Mouse (Mus musculus) stomach, adult 2 months (tissue): ENCODE data around the gene Sytl3. TPM values are rescaled to one million over a fixed set of nuclear protein-coding genes. Genes with fewer than 3 reads are reported as not detected.

Experiments used
- polyA plus RNA-seq: library from polyadenylated mRNA; depleted of rRNA; stranded (reverse); fragments of >200 nt; gene quantifications from 2 replicates; pipeline ENCODE4 v1.2.3, GENCODE M21; 2012; rRNA removed

The Sytl3 gene
- polyA plus RNA-seq: 0.15 and 0.39 TPM in 2 replicates

GRCm38 (mm10) chr17:6658801-6659200, at the start of gene Sytl3:
TSS of gene Sytl3 (plus strand) at chr17:6659093.

DNA sequence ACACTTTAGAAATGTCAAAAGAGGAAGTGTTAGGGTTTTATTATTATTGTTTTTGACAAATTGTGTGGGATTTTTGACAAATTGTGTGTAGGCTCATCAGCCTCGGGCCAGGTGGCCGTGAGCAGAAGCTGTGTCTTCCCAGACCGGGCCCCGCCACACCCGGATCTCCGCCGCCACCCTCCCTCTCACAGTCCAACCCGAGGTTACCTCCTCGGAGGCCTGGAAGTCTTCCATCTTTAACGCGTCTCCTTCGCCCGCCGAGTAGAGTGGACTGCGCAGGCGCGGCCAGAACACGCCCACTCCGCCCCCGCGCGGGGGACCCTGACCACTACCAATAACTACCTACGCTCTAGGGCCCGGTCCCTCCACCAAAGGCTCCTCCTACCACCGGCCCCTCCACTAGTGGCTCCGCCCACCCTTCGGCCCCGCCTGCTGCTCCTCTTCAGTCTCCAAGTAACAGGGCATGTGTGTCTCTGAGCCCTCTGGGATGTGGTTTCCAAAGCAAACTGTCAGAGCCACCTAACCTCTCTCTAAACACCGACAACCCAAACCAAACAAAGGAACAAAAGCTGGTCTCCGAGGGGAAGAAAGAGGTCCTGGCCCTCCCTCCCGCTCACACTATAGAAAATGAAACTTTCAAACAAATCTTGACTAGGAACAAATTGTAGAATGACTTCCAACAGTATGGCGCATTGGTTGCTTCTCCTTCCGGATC, 3.2 kb upstream of the Sytl3 start, which contains the start of gene Dynlt1f:
Gene Dynlt1f, minus strand, starts transcription at position 334 of the 715 bp plus-strand sequence.

DNA sequence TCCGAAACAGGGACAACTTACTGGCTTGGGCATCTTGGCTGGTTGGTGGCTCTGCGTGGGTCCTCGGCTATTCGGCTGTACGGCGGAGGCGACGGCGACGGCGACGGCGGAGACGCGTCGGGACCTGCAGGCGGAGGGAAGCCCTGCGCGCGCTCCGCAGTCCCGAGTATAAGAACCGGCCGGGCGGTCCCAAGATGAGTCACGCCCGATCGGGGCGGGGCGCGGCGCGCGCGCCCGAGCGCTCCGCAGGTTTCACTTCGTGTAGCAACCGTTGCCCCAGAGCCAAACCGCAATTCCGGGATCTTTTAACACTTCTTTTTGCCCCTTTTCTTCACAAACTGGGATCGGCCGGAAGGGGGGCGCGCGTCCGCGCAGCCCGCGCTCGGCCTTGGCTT, 123.7 kb downstream of the Sytl3 start, which contains the start of gene Ezr:
Gene Ezr, minus strand, starts transcription at position 174 of the 395 bp plus-strand sequence.

Other genes starting within 250 kb of the Sytl3 start
- gene Dynlt1b, start 229.0 kb upstream of the Sytl3 start, polyA plus RNA-seq: 105 and 118 TPM in 2 replicates
- gene Dynlt1c, start 57.4 kb upstream of the Sytl3 start, polyA plus RNA-seq: 2.7 and 3.7 TPM in 2 replicates
- 23.5 and 27.9 TPM in 2 replicates for gene Dynlt1f, start 3.2 kb upstream of the Sytl3 start, polyA plus RNA-seq
- 96.7 and 125 TPM in 2 replicates for gene Ezr, start 123.7 kb downstream of the Sytl3 start, polyA plus RNA-seq